Mouse (Mus musculus) c-Kit-positive CD71-positive TER-119-negative erythroid progenitor cells, embryonic 14.5 days (primary cell): ENCODE measurements around the gene Jag2.

Experiments
- DNase-seq: peaks from one replicate; pipeline ENCODE4 v3.0.0-alpha.2; 2013; ENCODE audit warnings: low read depth

The Jag2 gene

GRCm38 (mm10) chr12:112929562-112930352 is at the start of gene Jag2:
Jag2 (minus strand) TSS chr12:112929776.
- DNase-seq, result no peak

GRCm38 (mm10) chr12:112977156-112977555 is 47.6 kb upstream of the Jag2 start:
- no peak for DNase-seq

GRCm38 (mm10) chr12:112976371-112977073 is 46.9 kb upstream of the Jag2 start, which contains the start of gene Btbd6:
Btbd6 (plus strand) TSS chr12:112976482.
- DNase-seq, result peak; percentile 78

GRCm38 (mm10) chr12:112974736-112975135 is 45.2 kb upstream of the Jag2 start:
- DNase-seq, result no peak

- DNase-seq, result no peak
Observed at GRCm38 (mm10) chr12:112969616-112970015, 40.0 kb upstream of the Jag2 start.

GRCm38 (mm10) chr12:112968943-112969342 is 39.4 kb upstream of the Jag2 start:
- no peak for DNase-seq

- DNase-seq, result no peak
Observed at GRCm38 (mm10) chr12:112965783-112966182, 36.2 kb upstream of the Jag2 start.

- no peak for DNase-seq
Observed at GRCm38 (mm10) chr12:112961872-112962271, 32.3 kb upstream of the Jag2 start.

- no peak for DNase-seq
Observed at GRCm38 (mm10) chr12:112961428-112961827, 31.9 kb upstream of the Jag2 start.

- DNase-seq, result no peak
Observed at GRCm38 (mm10) chr12:112959421-112959820, 29.8 kb upstream of the Jag2 start.

GRCm38 (mm10) chr12:112958303-112958702 is 28.7 kb upstream of the Jag2 start:
- no peak for DNase-seq

GRCm38 (mm10) chr12:112955800-112956199 is 26.2 kb upstream of the Jag2 start:
- peak; percentile 58 for DNase-seq

- DNase-seq, result no peak
Observed at GRCm38 (mm10) chr12:112952926-112953565, 23.5 kb upstream of the Jag2 start.

GRCm38 (mm10) chr12:112952433-112952832 is 22.9 kb upstream of the Jag2 start:
- no peak for DNase-seq

- no peak for DNase-seq
Observed at GRCm38 (mm10) chr12:112951150-112951842, 21.7 kb upstream of the Jag2 start.

- no peak for DNase-seq
Observed at GRCm38 (mm10) chr12:112950761-112951129, 21.2 kb upstream of the Jag2 start.

- DNase-seq, result peak; percentile 77
Observed at GRCm38 (mm10) chr12:112950040-112950760, 20.6 kb upstream of the Jag2 start.

GRCm38 (mm10) chr12:112947307-112947706 is 17.7 kb upstream of the Jag2 start:
- peak; percentile 37 for DNase-seq

- DNase-seq, result no peak
Observed at GRCm38 (mm10) chr12:112943669-112944068, 14.1 kb upstream of the Jag2 start.

GRCm38 (mm10) chr12:112941776-112942713 is 12.5 kb upstream of the Jag2 start, which contains the start of gene Nudt14:
Nudt14 (minus strand) TSS chr12:112942124.
- DNase-seq, result peak; percentile 49
